Mouse (Mus musculus): ENCODE results near the gene Tas2r136.

The Tas2r136 gene

GRCm38 (mm10) chr6:132778062-132778461 lies at the start of gene Tas2r136:
Gene Tas2r136, minus strand, starts transcription at chr6:132778162.
- no peak for DNase-seq (ENCODE audit: low read depth in 2 of 2, low spot score in 2 of 2)

- DNase-seq (ENCODE audit: low read depth in 2 of 2, low spot score in 2 of 2), result no peak
Observed at GRCm38 (mm10) chr6:132802518-132802917, 24.6 kb upstream of the Tas2r136 start, which contains the start of gene Tas2r117. Gene Tas2r117, plus strand, starts transcription at chr6:132802818.

DNA sequence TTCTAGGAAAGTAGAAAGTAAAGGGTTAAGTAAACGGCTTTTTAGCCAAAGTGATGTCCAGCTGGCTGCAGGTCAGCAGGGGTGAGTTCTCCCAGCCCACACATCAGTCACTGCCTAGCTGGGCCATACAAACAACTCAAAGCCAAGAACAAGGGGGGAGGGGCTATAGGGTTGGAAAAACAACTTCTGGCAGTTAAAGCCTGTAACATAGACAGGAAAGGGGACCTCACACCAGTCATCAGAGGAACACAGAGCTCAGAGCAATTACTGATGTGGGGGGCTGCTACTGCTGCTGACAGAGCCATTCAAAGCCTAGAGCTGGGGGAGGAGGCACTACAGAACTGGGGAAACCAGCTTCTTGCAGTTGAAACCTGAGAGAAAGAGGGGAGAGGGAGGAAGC lies 17.4 kb upstream of the Tas2r136 start:
- DNase-seq (ENCODE audit: low read depth in 2 of 2, low spot score in 2 of 2), result no peak

- no peak for DNase-seq (ENCODE audit: low read depth in 2 of 2, low spot score in 2 of 2)
Observed at GRCm38 (mm10) chr6:132761831-132762230, 16.1 kb downstream of the Tas2r136 start, which contains the start of gene Tas2r102. Gene Tas2r102, plus strand, starts transcription at chr6:132762131.

DNA sequence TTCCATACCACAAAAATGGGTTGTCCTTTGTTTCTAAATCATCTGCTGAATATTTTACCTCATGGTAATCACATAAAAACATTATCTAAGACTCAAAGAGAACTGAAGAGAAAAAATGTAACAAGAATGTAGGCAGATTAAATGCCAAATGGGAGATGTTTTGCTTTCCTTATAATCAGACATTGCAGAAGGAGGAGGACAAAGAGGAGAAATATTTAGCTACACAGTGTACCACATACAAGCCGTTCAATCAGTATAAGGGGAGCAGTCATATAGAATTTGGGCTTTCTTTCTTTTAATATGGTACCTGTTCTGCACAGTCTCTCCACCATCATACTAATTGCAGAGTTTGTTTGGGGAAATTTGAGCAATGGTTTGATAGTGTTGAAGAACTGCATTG lies 23.5 kb downstream of the Tas2r136 start, which contains the start of gene Tas2r124:
Gene Tas2r124, plus strand, starts transcription at position 301 of the 400 bp plus-strand sequence.
- DNase-seq (ENCODE audit: low read depth in 2 of 2, low spot score in 2 of 2), result no peak

- no peak for DNase-seq (ENCODE audit: low read depth in 2 of 2, low spot score in 2 of 2)
Observed at GRCm38 (mm10) chr6:132750206-132750605, 27.8 kb downstream of the Tas2r136 start.

DNA sequence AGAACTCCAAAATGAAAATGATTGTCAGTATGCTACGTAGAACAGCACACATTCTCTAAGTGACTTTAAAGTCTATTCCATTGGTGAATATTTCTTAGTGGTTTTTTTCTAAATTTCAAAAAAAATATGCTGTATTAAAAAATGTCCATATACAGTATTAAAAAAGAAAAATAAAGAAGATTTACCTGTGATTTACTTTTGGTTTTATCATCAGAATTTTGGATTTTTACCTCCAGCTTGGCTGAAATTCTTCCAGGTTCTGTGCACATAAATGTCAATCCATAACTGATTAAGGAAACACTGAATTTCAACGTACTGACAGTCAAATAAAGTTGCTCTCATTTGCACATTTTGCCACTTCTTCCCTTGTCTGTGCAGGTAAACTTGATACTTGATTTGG lies 40.0 kb downstream of the Tas2r136 start, which contains the start of gene Tas2r115:
Gene Tas2r115, minus strand, starts transcription at position 101 of the 400 bp plus-strand sequence.
- DNase-seq (ENCODE audit: low read depth in 2 of 2, low spot score in 2 of 2), result no peak

All from CD8-positive naive resting alpha-beta T cell, adult 2 months (primary cell).